Mouse (Mus musculus) cerebellum, postnatal 14 days (tissue): ENCODE data around the gene Hid1.

Source experiments
- DNase-seq, 2 experiments: peaks; one replicate each; pipeline ENCODE4 v3.0.0; 2021; ENCODE audit warnings: mixed read lengths in 2 of 2

Hid1 gene

GRCm38 (mm10) chr11:115374695-115375425, 7.3 kb upstream of the Hid1 start:
- DNase-seq = peak in 1 of 2 experiments; percentile 53

GRCm38 (mm10) chr11:115373805-115374694, 6.5 kb upstream of the Hid1 start:
- peak; percentile 79 to 92 for DNase-seq

- no peak for DNase-seq
Observed at GRCm38 (mm10) chr11:115372737-115373136, 5.2 kb upstream of the Hid1 start.

- DNase-seq = no peak
Observed at GRCm38 (mm10) chr11:115372015-115372414, 4.5 kb upstream of the Hid1 start.

- no peak for DNase-seq
Observed at GRCm38 (mm10) chr11:115371354-115371753, 3.8 kb upstream of the Hid1 start.

GRCm38 (mm10) chr11:115370368-115370767, 2.8 kb upstream of the Hid1 start:
- no peak for DNase-seq

- peak; percentile 73 to 74 for DNase-seq
Observed at GRCm38 (mm10) chr11:115366706-115367394, 706 bp downstream of the Hid1 start.

GRCm38 (mm10) chr11:115366039-115366705, 1.4 kb downstream of the Hid1 start:
- DNase-seq = peak; percentile 57 to 64

GRCm38 (mm10) chr11:115364136-115364535, 3.4 kb downstream of the Hid1 start:
- DNase-seq = peak in 1 of 2 experiments; percentile 30

- DNase-seq = no peak
Observed at GRCm38 (mm10) chr11:115359726-115360125, 7.8 kb downstream of the Hid1 start.

- DNase-seq = no peak
Observed at GRCm38 (mm10) chr11:115359293-115359692, 8.3 kb downstream of the Hid1 start.

GRCm38 (mm10) chr11:115358468-115358867, 9.1 kb downstream of the Hid1 start:
- DNase-seq = peak; percentile 88 to 92

GRCm38 (mm10) chr11:115354183-115354582, 13.4 kb downstream of the Hid1 start:
- DNase-seq = peak; percentile 86 to 88

GRCm38 (mm10) chr11:115353375-115353774, 14.2 kb downstream of the Hid1 start:
- no peak for DNase-seq

GRCm38 (mm10) chr11:115349976-115350375, 17.6 kb downstream of the Hid1 start:
- DNase-seq = no peak

GRCm38 (mm10) chr11:115348681-115349248, 18.8 kb downstream of the Hid1 start:
- DNase-seq = no peak

- DNase-seq = no peak
Observed at GRCm38 (mm10) chr11:115345515-115345914, 22.0 kb downstream of the Hid1 start.

- no peak for DNase-seq
Observed at GRCm38 (mm10) chr11:115344967-115345366, 22.6 kb downstream of the Hid1 start.

- DNase-seq = no peak
Observed at GRCm38 (mm10) chr11:115341866-115342265, 25.7 kb downstream of the Hid1 start.

- DNase-seq = peak; percentile 50 to 65
Observed at GRCm38 (mm10) chr11:115341246-115341645, 26.3 kb downstream of the Hid1 start.

- no peak for DNase-seq
Observed at GRCm38 (mm10) chr11:115337826-115338225, 29.7 kb downstream of the Hid1 start.

GRCm38 (mm10) chr11:115337350-115337749, 30.2 kb downstream of the Hid1 start:
- no peak for DNase-seq
